Mouse (Mus musculus): Measurements from ENCODE around the gene Prim2.

Prim2 gene

DNA sequence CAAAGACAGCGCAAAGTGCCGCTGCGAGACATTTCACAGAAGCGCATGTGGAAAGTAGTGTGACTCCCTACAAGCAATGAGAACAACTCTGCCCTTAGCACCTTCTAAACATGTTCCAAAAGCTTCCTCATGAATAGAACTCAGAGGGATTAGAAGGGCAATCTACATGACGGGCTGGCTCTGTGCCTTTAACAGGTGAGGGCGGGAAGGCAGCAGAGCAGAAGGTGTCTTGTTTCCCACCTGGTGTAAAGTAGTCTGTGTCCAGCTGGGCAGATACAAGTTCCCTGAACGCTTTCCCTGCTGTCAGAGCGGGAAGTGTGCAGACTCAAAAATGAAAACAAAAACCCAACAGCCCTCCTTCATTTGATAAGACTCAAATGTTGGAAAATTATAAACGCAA, 169.5 kb downstream of the Prim2 start:
- TF ChIP-seq CTCF (conservative IDR thresholded peaks at IDR 0.05; ENCODE audit: low read length) (no peak), NANOG (IDR thresholded peaks at IDR 0.05; ENCODE audit: borderline replicate concordance, low read length) (no peak), POU5F1 (IDR thresholded peaks at IDR 0.05; ENCODE audit: borderline replicate concordance, low read length) (no peak)
- no peaks in the 10 kb centered on the region for H3K9me3 ChIP-seq (ENCODE audit: low read length)
- H3K27me3 ChIP-seq (ENCODE audit: insufficient read depth, low read length) = no peaks in the 10 kb centered on the region
- no peak overlapping the region for H3K4me3 ChIP-seq (replicated peaks; ENCODE audit: low read length)
- H3K4me1 ChIP-seq (replicated peaks; ENCODE audit: low read depth, low read length) = peaks cover 17% of the 10 kb centered on the region
- peaks cover 10% of the 10 kb centered on the region; the same call in 1 of the 2 replicates for H3K36me3 ChIP-seq (ENCODE audit: insufficient read depth, low read length)

DNA sequence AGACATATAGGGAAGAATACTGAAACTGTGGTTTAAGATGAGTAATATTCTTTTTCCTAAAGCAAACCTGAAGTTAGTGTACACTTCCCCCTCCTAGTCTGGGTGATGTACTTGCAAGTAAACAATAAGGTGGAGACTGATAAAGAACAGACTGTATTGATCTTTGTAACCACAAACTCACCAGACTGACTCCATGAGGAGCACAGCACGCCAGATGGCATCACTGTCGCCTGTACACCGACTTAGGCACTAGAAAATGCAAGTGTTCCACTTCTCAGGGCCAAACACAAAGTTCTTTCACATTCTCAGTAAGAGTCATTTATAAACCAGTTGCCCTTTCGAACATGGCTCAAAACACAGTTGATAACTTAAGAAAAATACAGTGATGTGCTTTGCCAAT, 170.0 kb downstream of the Prim2 start:
- Histone ChIP-seq H3K27me3 (ENCODE audit: insufficient read depth, low read length) (no peaks in the 10 kb centered on the region), H3K4me1 (replicated peaks; ENCODE audit: low read depth, low read length) (peaks cover 21% of the 10 kb centered on the region), H3K36me3 (ENCODE audit: insufficient read depth, low read length) (peaks cover 10% of the 10 kb centered on the region; the same call in 1 of the 2 replicates), H3K9me3 (ENCODE audit: low read length) (no peaks in the 10 kb centered on the region), H3K4me3 (replicated peaks; ENCODE audit: low read length) (no peak overlapping the region)
- TF ChIP-seq CTCF (conservative IDR thresholded peaks at IDR 0.05; ENCODE audit: low read length) (no peak), POU5F1 (IDR thresholded peaks at IDR 0.05; ENCODE audit: borderline replicate concordance, low read length) (no peak), NANOG (IDR thresholded peaks at IDR 0.05; ENCODE audit: borderline replicate concordance, low read length) (no peak)

DNA sequence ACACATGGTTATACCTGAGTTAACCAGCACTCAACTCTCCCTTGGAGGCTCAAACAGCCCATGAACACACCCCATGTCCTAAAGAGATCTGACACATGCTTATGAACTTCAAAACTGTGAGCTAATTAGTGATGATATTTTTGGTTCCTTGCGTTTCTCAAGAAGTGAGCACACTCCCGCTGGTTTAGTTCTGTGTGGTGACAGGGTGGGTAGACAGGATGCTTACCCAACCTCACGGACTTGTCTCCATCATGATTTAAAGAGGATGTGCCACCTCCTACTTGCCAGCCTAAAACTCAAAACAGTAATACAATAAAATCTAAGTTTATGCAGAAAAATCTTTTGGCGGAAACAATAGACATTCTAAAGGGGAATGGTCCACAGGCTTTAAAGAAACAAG, 173.5 kb downstream of the Prim2 start:
- peaks cover 21% of the 10 kb centered on the region for H3K4me1 ChIP-seq (replicated peaks; ENCODE audit: low read depth, low read length)

DNA sequence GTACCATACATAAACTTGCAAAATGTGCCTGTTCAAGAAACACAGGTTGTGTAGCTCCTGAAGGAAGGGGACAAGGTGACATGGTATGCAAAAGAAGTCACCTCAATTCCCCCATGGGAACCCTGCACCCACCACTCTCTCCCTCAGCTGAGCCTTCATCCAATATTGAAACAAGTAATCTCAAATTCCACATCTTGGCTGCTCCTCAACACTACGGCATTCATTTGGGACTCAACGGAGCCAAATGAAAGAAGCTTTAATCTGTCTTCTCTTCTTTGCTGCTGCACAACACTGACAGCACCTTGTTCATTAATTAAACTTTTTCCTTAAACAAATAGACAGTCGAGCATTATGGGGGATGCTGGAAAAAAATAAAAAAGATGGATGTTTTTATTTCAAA, 174.0 kb downstream of the Prim2 start:
- Histone ChIP-seq H3K27me3 (ENCODE audit: insufficient read depth, low read length) (no peaks in the 10 kb centered on the region), H3K4me1 (replicated peaks; ENCODE audit: low read depth, low read length) (peaks cover 21% of the 10 kb centered on the region), H3K9me3 (ENCODE audit: low read length) (no peaks in the 10 kb centered on the region), H3K4me3 (replicated peaks; ENCODE audit: low read length) (no peak overlapping the region), H3K36me3 (ENCODE audit: insufficient read depth, low read length) (peaks cover 10% of the 10 kb centered on the region; the same call in 1 of the 2 replicates)
- TF ChIP-seq POU5F1 (IDR thresholded peaks at IDR 0.05; ENCODE audit: borderline replicate concordance, low read length) (no peak), CTCF (conservative IDR thresholded peaks at IDR 0.05; ENCODE audit: low read length) (no peak), NANOG (IDR thresholded peaks at IDR 0.05; ENCODE audit: borderline replicate concordance, low read length) (no peak)

More for the DNA sequence above, 173.5 kb downstream of the Prim2 start:
- Histone ChIP-seq H3K9me3 (ENCODE audit: low read length) (no peaks in the 10 kb centered on the region), H3K36me3 (ENCODE audit: insufficient read depth, low read length) (peaks cover 10% of the 10 kb centered on the region; the same call in 1 of the 2 replicates), H3K27me3 (ENCODE audit: insufficient read depth, low read length) (no peaks in the 10 kb centered on the region), H3K4me3 (replicated peaks; ENCODE audit: low read length) (no peak overlapping the region)
- no peak for TF ChIP-seq CTCF (conservative IDR thresholded peaks at IDR 0.05; ENCODE audit: low read length)
- no peak for TF ChIP-seq POU5F1 (IDR thresholded peaks at IDR 0.05; ENCODE audit: borderline replicate concordance, low read length)
- no peak for TF ChIP-seq NANOG (IDR thresholded peaks at IDR 0.05; ENCODE audit: borderline replicate concordance, low read length)

DNA sequence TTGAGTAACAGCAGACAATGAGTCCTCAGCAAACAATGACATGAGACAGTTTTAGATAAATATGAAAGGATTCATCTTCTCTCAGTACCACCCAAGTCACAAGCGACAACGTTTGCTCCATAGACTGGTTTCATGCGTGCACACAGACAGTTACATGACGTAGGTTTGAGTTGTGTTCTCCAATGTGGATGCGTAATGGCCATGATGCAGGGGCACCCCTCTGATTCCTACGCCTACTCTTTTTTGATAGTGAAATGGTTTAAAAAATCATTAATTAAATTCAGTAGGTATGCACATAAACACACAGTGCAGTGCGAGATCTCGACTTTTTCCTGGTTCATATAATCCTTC, 174.4 kb downstream of the Prim2 start:
- TF ChIP-seq NANOG (IDR thresholded peaks at IDR 0.05; ENCODE audit: borderline replicate concordance, low read length) = no peak
- no peak for TF ChIP-seq CTCF (conservative IDR thresholded peaks at IDR 0.05; ENCODE audit: low read length)
- TF ChIP-seq POU5F1 (IDR thresholded peaks at IDR 0.05; ENCODE audit: borderline replicate concordance, low read length) = no peak
- Histone ChIP-seq H3K27me3 (ENCODE audit: insufficient read depth, low read length) (no peaks in the 10 kb centered on the region), H3K4me1 (replicated peaks; ENCODE audit: low read depth, low read length) (peaks cover 17% of the 10 kb centered on the region)

DNA sequence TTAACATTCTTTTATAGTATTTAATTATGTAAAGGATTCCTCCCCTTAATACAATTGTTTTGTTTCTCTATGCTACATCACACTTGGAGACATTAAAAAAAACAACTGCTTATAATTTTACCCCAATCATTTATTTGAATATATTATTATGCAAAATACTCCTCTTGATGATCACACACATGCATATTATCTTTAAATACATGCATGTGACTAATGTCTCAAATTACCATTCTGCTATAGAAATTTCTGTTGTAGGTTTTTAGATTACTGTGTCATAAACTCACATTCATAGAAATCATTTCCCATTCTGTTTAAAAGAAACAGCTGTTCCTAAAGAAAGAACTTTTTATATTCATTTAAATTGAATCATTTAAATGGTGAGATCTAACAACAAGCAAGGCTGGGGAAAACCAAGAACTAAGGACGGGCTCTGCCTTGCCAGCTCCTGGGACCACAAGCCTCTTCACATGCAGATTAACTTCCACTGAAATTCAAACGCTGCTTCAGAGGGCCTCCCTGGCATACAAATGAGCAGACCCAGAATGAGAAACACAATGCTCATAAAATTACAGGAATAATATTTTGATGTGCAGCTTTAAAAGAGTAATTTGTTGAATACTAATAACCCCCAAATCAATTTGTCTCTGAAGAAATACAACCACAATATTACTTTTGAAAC, 174.9 kb downstream of the Prim2 start:
- Histone ChIP-seq H3K4me3 (replicated peaks; ENCODE audit: low read length) (no peak overlapping the region), H3K27me3 (ENCODE audit: insufficient read depth, low read length) (no peaks in the 10 kb centered on the region), H3K36me3 (ENCODE audit: insufficient read depth, low read length) (peaks cover 10% of the 10 kb centered on the region; the same call in 1 of the 2 replicates), H3K4me1 (replicated peaks; ENCODE audit: low read depth, low read length) (peaks cover 12% of the 10 kb centered on the region), H3K9me3 (ENCODE audit: low read length) (no peaks in the 10 kb centered on the region)
- TF ChIP-seq POU5F1 (IDR thresholded peaks at IDR 0.05; ENCODE audit: borderline replicate concordance, low read length) (no peak), NANOG (IDR thresholded peaks at IDR 0.05; ENCODE audit: borderline replicate concordance, low read length) (no peak), CTCF (conservative IDR thresholded peaks at IDR 0.05; ENCODE audit: low read length) (no peak)

More for the DNA sequence above, 174.4 kb downstream of the Prim2 start:
- no peaks in the 10 kb centered on the region for H3K9me3 ChIP-seq (ENCODE audit: low read length)
- no peak overlapping the region for H3K4me3 ChIP-seq (replicated peaks; ENCODE audit: low read length)
- H3K36me3 ChIP-seq (ENCODE audit: insufficient read depth, low read length) = peaks cover 10% of the 10 kb centered on the region; the same call in 1 of the 2 replicates

DNA sequence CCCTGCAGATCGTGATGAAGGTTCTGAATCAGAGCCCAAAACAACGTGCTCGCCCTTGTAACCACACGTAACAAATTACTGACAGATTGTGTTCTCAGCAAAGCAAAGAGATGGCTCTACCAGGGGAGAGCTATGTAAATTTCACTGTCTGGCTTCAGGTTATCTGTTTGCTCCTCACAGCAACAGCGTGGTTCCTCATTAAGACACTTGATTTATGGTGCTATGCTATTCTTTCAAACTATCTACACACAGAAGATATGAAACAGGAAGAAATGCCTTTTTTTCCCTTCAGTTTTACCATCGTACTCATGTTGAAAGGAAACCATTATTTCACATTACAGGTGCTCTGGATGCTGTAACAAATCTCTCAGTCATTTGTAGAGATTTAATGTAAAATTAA, 179.4 kb downstream of the Prim2 start:
- no peaks in the 10 kb centered on the region for H3K9me3 ChIP-seq (ENCODE audit: low read length)
- TF ChIP-seq CTCF (conservative IDR thresholded peaks at IDR 0.05; ENCODE audit: low read length) = no peak
- no peak for TF ChIP-seq NANOG (IDR thresholded peaks at IDR 0.05; ENCODE audit: borderline replicate concordance, low read length)
- no peak for TF ChIP-seq POU5F1 (IDR thresholded peaks at IDR 0.05; ENCODE audit: borderline replicate concordance, low read length)
- no peak overlapping the region for H3K4me3 ChIP-seq (replicated peaks; ENCODE audit: low read length)
- H3K4me1 ChIP-seq (replicated peaks; ENCODE audit: low read depth, low read length) = peaks cover 5% of the 10 kb centered on the region
- H3K27me3 ChIP-seq (ENCODE audit: insufficient read depth, low read length) = no peaks in the 10 kb centered on the region
- H3K36me3 ChIP-seq (ENCODE audit: insufficient read depth, low read length) = no peaks in the 10 kb centered on the region; the same call in 1 of the 2 replicates

DNA sequence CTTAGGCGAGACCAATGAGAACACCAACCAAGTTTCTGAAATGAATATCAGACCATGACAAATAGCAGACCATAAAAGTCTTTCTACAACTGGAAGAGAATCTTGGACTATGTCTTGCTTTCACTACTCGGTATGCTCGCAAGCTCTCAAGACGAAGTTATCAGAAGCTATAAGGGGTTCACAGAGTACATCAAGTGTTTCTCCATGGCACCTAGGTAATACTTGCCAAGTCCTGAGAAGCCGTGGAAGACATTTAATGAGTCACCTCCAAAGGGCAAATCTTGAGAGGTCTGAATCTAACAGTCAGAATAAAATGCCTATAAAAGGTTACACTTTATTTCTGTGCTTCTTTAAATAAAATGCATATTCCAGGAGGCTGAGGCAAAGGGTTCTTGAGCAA, 181.2 kb downstream of the Prim2 start:
- Histone ChIP-seq H3K4me1 (replicated peaks; ENCODE audit: low read depth, low read length) (no peaks in the 10 kb centered on the region), H3K36me3 (ENCODE audit: insufficient read depth, low read length) (peaks cover 4% of the 10 kb centered on the region; the same call in 1 of the 2 replicates), H3K27me3 (ENCODE audit: insufficient read depth, low read length) (no peaks in the 10 kb centered on the region), H3K9me3 (ENCODE audit: low read length) (no peaks in the 10 kb centered on the region), H3K4me3 (replicated peaks; ENCODE audit: low read length) (no peak overlapping the region)
- TF ChIP-seq POU5F1 (IDR thresholded peaks at IDR 0.05; ENCODE audit: borderline replicate concordance, low read length) = no peak
- no peak for TF ChIP-seq CTCF (conservative IDR thresholded peaks at IDR 0.05; ENCODE audit: low read length)
- no peak for TF ChIP-seq NANOG (IDR thresholded peaks at IDR 0.05; ENCODE audit: borderline replicate concordance, low read length)
